Mouse (Mus musculus): ENCODE measurements around the gene Dtx4.

- TF ChIP-seq CTCF (IDR thresholded peaks at IDR 0.05; ENCODE audit: borderline replicate concordance, insufficient read depth, low read length) (no peak), POLR2A (IDR thresholded peaks at IDR 0.05; ENCODE audit: low read depth, low read length) (no peak)
Measured at GRCm38 (mm10) chr19:12439581-12439980, 61.7 kb downstream of the Dtx4 start.

Data from embryonic fibroblast, embryonic 13.5 days (primary cell).